Comparison of ENCODE assay signal across 8 mouse cellular contexts in genomic region chr2:163787709-163788108, GRCm38 (mm10). TPM values are rescaled to one million over a fixed set of nuclear protein-coding genes. Genes with fewer than 3 reads are reported as not detected.
DNase-seq lines count a peak whose midpoint lies in the region; ATAC-seq and TF ChIP-seq lines count a peak whose summit lies in the region.

No protein-coding gene starts in this region.

- TF ChIP-seq EP300 in liver, embryonic 14.5 days (IDR thresholded peaks at IDR 0.05; ENCODE audit: low read depth): no peak

- no peaks in the 10 kb centered on the region for H3K36me3 ChIP-seq in E14TG2a.4 (ENCODE audit: insufficient read depth, low read length)
- H3K36me3 ChIP-seq in kidney, embryonic 14.5 days (ENCODE audit: control insufficient read depth, insufficient read depth, low read length): no peaks in the 10 kb centered on the region
- no peaks in the 10 kb centered on the region for H3K36me3 ChIP-seq in liver, embryonic 14.5 days (replicated peaks; ENCODE audit: control insufficient read depth, insufficient read depth, low read depth)

- H3K9me3 ChIP-seq in E14TG2a.4 (ENCODE audit: low read length): no peaks in the 10 kb centered on the region
- no peaks in the 10 kb centered on the region for H3K9me3 ChIP-seq in kidney, embryonic 14.5 days (ENCODE audit: control insufficient read depth, low read length)
- H3K9me3 ChIP-seq in liver, embryonic 14.5 days (ENCODE audit: control insufficient read depth, low read length): no peaks in the 10 kb centered on the region

- peak; percentile 73 for TF ChIP-seq CTCF in E14TG2a.4 (conservative IDR thresholded peaks at IDR 0.05; ENCODE audit: low read length)
- TF ChIP-seq CTCF in liver, embryonic 14.5 days (IDR thresholded peaks at IDR 0.05; ENCODE audit: low read depth): peak; percentile 78

- H3K4me1 ChIP-seq in E14TG2a.4 (replicated peaks; ENCODE audit: low read depth, low read length): no peaks in the 10 kb centered on the region; the same call in 1 of the 2 replicates
- no peaks in the 10 kb centered on the region for H3K4me1 ChIP-seq in kidney, embryonic 14.5 days (ENCODE audit: control insufficient read depth, insufficient read depth, low read length)
- no peaks in the 10 kb centered on the region for H3K4me1 ChIP-seq in liver, embryonic 14.5 days (replicated peaks; ENCODE audit: control insufficient read depth in 2 of 2, insufficient read depth in 2 of 2, low read length in 1 of 2)

- peak; percentile 88 for DNase-seq in 3T3-L1 (ENCODE audit: low read depth, low spot score)
- peak; percentile 30 for DNase-seq in cerebellum, adult 11 months
- DNase-seq in forelimb bud, embryonic 11.5 days (ENCODE audit: low read depth, low spot score): peak; percentile 69
- peak; percentile 12 to 28 (median 23) for DNase-seq in liver, embryonic 14.5 days (ENCODE audit: low read depth in 3 of 3, low spot score in 3 of 3)
- DNase-seq in ovary, postnatal 14 days (ENCODE audit: low spot score): no peak

- no peak overlapping the region for H3K4me2 ChIP-seq in kidney, embryonic 14.5 days (replicated peaks; ENCODE audit: low read depth, low read length)
- no peak overlapping the region for H3K4me2 ChIP-seq in liver, embryonic 14.5 days (ENCODE audit: low read depth)

- whole genome bisulfite sequencing in kidney, embryonic 14.5 days: 50% methylated on average over 3 of the region's 3 CpGs
- WGBS in liver, embryonic 14.5 days (ENCODE audit: insufficient replicate concordance): 41% methylated on average over 3 of the region's 3 CpGs

- no peaks in the 10 kb centered on the region for H3K27me3 ChIP-seq in E14TG2a.4 (ENCODE audit: insufficient read depth, low read length)
- H3K27me3 ChIP-seq in kidney, embryonic 14.5 days (ENCODE audit: control insufficient read depth, insufficient read depth, low read length): no peaks in the 10 kb centered on the region
- H3K27me3 ChIP-seq in liver, embryonic 14.5 days (ENCODE audit: control insufficient read depth, insufficient read depth, low read length): no peaks in the 10 kb centered on the region

- H3K9ac ChIP-seq in kidney, embryonic 14.5 days (ENCODE audit: low read depth, low read length): no peak overlapping the region
- no peak overlapping the region for H3K9ac ChIP-seq in liver, embryonic 14.5 days (replicated peaks)

- H3K4me3 ChIP-seq in E14TG2a.4 (replicated peaks; ENCODE audit: low read length): no peak overlapping the region
- H3K4me3 ChIP-seq in kidney, embryonic 14.5 days (ENCODE audit: low read length): no peak overlapping the region
- H3K4me3 ChIP-seq in liver, embryonic 14.5 days (ENCODE audit: insufficient read depth in 1 of 2, low read depth in 2 of 2, low read length in 2 of 2): no peak overlapping the region

- H3K27ac ChIP-seq in kidney, embryonic 14.5 days (ENCODE audit: low read depth, low read length): no peak overlapping the region
- H3K27ac ChIP-seq in liver, embryonic 14.5 days: no peak overlapping the region

- 0 out of 2 replicates have a peak, but pooled peaks have one; percentile 35 for ATAC-seq in kidney, embryonic 14.5 days (ENCODE audit: low FRiP score, low TSS enrichment)
- ATAC-seq in liver, embryonic 14.5 days (ENCODE audit: insufficient read depth): no peak
- ATAC-seq in neutrophil, adult 5-6 weeks (ENCODE audit: extremely low read depth, insufficient number of reproducible peaks, low FRiP score, poor library complexity, severe bottlenecking): peak; percentile 72

RNA-seq across cellular contexts. Expression of gene Ccn5, which starts 33.0 kb away (rescaled TPM):
- polyA plus RNA-seq in kidney, embryonic 14.5 days (2014; fragmentation: Nextera tagmentation; extraction: Ambion mirVana): 0.11 and 0.28 TPM in 2 replicates
- not detected in 2 replicates for polyA plus RNA-seq in liver, embryonic 14.5 days (2012; rRNA removed)
- polyA plus RNA-seq in liver, embryonic 14.5 days (2014; fragmentation: Nextera tagmentation; extraction: Ambion mirVana): 0.11 TPM in 1 of 2 replicates, not detected in the other
- not detected in 2 replicates for total RNA-seq in neutrophil, adult 5-6 weeks (2017)

RNA-seq across cellular contexts. Expression of gene Ada, which starts 37.7 kb away (rescaled TPM):
- polyA plus RNA-seq in kidney, embryonic 14.5 days (2014; fragmentation: Nextera tagmentation; extraction: Ambion mirVana): 9.7 and 10.1 TPM in 2 replicates
- 1.7 and 2.9 TPM in 2 replicates for polyA plus RNA-seq in liver, embryonic 14.5 days (2012; rRNA removed)
- 3.8 and 4.1 TPM in 2 replicates for polyA plus RNA-seq in liver, embryonic 14.5 days (2014; fragmentation: Nextera tagmentation; extraction: Ambion mirVana)
- total RNA-seq in neutrophil, adult 5-6 weeks (2017): 3.8 and 4.9 TPM in 2 replicates
